Mouse (Mus musculus): Measurements from ENCODE around the gene Ccdc184.

Ccdc184 gene

GRCm38 (mm10) chr15:98155944-98156343 lies 11.0 kb upstream of the Ccdc184 start:
- no peak for DNase-seq (ENCODE audit: low spot score in 2 of 2)

GRCm38 (mm10) chr15:98157253-98157652 lies 9.7 kb upstream of the Ccdc184 start:
- no peak for DNase-seq (ENCODE audit: low spot score in 2 of 2)

GRCm38 (mm10) chr15:98161026-98161805 lies 5.7 kb upstream of the Ccdc184 start:
- no peak for DNase-seq (ENCODE audit: low spot score in 2 of 2)

GRCm38 (mm10) chr15:98162561-98162960 lies 4.4 kb upstream of the Ccdc184 start:
- no peak for DNase-seq (ENCODE audit: low spot score in 2 of 2)

- no peak for DNase-seq (ENCODE audit: low spot score in 2 of 2)
These were observed 1.4 kb upstream of the Ccdc184 start, which contains the start of gene Asb8 for GRCm38 (mm10) chr15:98165525-98165924. Asb8 (minus strand) TSS chr15:98165625.

GRCm38 (mm10) chr15:98167645-98168621 lies 975 bp downstream of the Ccdc184 start:
- DNase-seq (ENCODE audit: low spot score in 2 of 2): peak; percentile 68 to 81

- DNase-seq (ENCODE audit: low spot score in 2 of 2): no peak
These were observed 1.7 kb downstream of the Ccdc184 start for GRCm38 (mm10) chr15:98168622-98169004.

GRCm38 (mm10) chr15:98170365-98170764 lies 3.4 kb downstream of the Ccdc184 start:
- DNase-seq (ENCODE audit: low spot score in 2 of 2): peak; percentile 31 to 45

- DNase-seq (ENCODE audit: low spot score in 2 of 2): no peak
These were observed 4.0 kb downstream of the Ccdc184 start for GRCm38 (mm10) chr15:98170917-98171316.

GRCm38 (mm10) chr15:98172113-98172512 lies 5.2 kb downstream of the Ccdc184 start:
- DNase-seq (ENCODE audit: low spot score in 2 of 2): no peak

- DNase-seq (ENCODE audit: low spot score in 2 of 2): peak; percentile 53 to 66
These were observed 6.9 kb downstream of the Ccdc184 start for GRCm38 (mm10) chr15:98173821-98174220.

GRCm38 (mm10) chr15:98177320-98177719 lies 10.4 kb downstream of the Ccdc184 start:
- no peak for DNase-seq (ENCODE audit: low spot score in 2 of 2)

GRCm38 (mm10) chr15:98180567-98181131 lies 13.7 kb downstream of the Ccdc184 start:
- no peak for DNase-seq (ENCODE audit: low spot score in 2 of 2)

GRCm38 (mm10) chr15:98181132-98181711 lies 14.3 kb downstream of the Ccdc184 start:
- DNase-seq (ENCODE audit: low spot score in 2 of 2): peak; percentile 87

GRCm38 (mm10) chr15:98181856-98182570 lies 15.1 kb downstream of the Ccdc184 start:
- no peak for DNase-seq (ENCODE audit: low spot score in 2 of 2)

- DNase-seq (ENCODE audit: low spot score in 2 of 2): no peak
These were observed 17.5 kb downstream of the Ccdc184 start for GRCm38 (mm10) chr15:98184456-98184855.

- no peak for DNase-seq (ENCODE audit: low spot score in 2 of 2)
These were observed 28.5 kb downstream of the Ccdc184 start, which contains the start of gene Olfr288 for GRCm38 (mm10) chr15:98195442-98195841. Olfr288 (minus strand) TSS chr15:98195542.

GRCm38 (mm10) chr15:98209676-98210075 lies 42.7 kb downstream of the Ccdc184 start:
- DNase-seq (ENCODE audit: low spot score in 2 of 2): no peak

- no peak for DNase-seq (ENCODE audit: low spot score in 2 of 2)
These were observed 46.4 kb downstream of the Ccdc184 start for GRCm38 (mm10) chr15:98213336-98213870.

GRCm38 (mm10) chr15:98214130-98214529 lies 47.2 kb downstream of the Ccdc184 start:
- no peak for DNase-seq (ENCODE audit: low spot score in 2 of 2)

All from frontal cortex, postnatal 25 days (tissue).